Mouse (Mus musculus) neural tube, embryonic 13.5 days (tissue): ENCODE measurements around the gene Pabpn1l. TPM values are rescaled to one million over a fixed set of nuclear protein-coding genes. Genes with fewer than 3 reads are reported as not detected.
"Not testable (repeated sequence)": the region's sequence is repeated elsewhere in the genome, so short reads cannot be mapped to it uniquely, and the experiment has no call there.

Experiments used
- ATAC-seq: fragments of 200-750 bp; cut with Nextera tagmentation; 2 replicates; pipeline ENCODE4 v1.8.0; 2017; ENCODE audit warnings: low read depth, mild to moderate bottlenecking, moderate TSS enrichment, moderate library complexity
- H3K27ac ChIP-seq: fragments of 300-500 bp; sonication (generic); replicated peaks from 2 replicates; pipeline ENCODE4 v1.5.1; 2015; ENCODE audit warnings: moderate library complexity, mild to moderate bottlenecking, inconsistent platforms
- H3K27me3 ChIP-seq: fragments of 300-500 bp; sonication (generic); 2 replicates; pipeline ENCODE4 v1.6.1; 2015; ENCODE audit warnings: mild to moderate bottlenecking, inconsistent platforms
- H3K36me3 ChIP-seq: fragments of 300-500 bp; sonication (generic); 2 replicates; pipeline ENCODE4 v1.6.1; 2015; ENCODE audit warnings: mild to moderate bottlenecking, inconsistent platforms
- H3K4me1 ChIP-seq: fragments of 300-500 bp; sonication (generic); replicated peaks from 2 replicates; pipeline ENCODE4 v1.6.1; 2015; ENCODE audit warnings: inconsistent platforms
- H3K4me2 ChIP-seq: fragments of 300-500 bp; sonication (generic); 2 replicates; pipeline ENCODE4 v1.6.1; 2015; ENCODE audit warnings: inconsistent platforms, mild to moderate bottlenecking, moderate library complexity
- H3K4me3 ChIP-seq: fragments of 300-500 bp; sonication (generic); 2 replicates; pipeline ENCODE4 v1.5.1; 2015; ENCODE audit warnings: mild to moderate bottlenecking, inconsistent platforms
- H3K9ac ChIP-seq: fragments of 300-500 bp; sonication (generic); 2 replicates; pipeline ENCODE4 v1.6.1; 2015; ENCODE audit warnings: moderate library complexity, mild to moderate bottlenecking, inconsistent platforms
- H3K9me3 ChIP-seq: fragments of 300-500 bp; sonication (generic); 2 replicates; pipeline ENCODE4 v1.6.1; 2016; ENCODE audit warnings: inconsistent platforms
- WGBS: fragments of 180-500 bp; shearing (Covaris S2); methylation state at CpG from one replicate; pipeline ENCODE4 v1.1.7; 2015; 5-methylcytosine and 5-hydroxymethylcytosine counted together
- polyA plus RNA-seq: library from polyadenylated mRNA; unstranded; fragments of >200 nt; fragmentation: Nextera tagmentation; extraction: Ambion mirVana; gene quantifications from 2 replicates; pipeline ENCODE4 v1.2.1, GENCODE M21; 2015

The Pabpn1l gene
- polyA plus RNA-seq, 1 experiment from 2014 or later = not detected

GRCm38 (mm10) chr8:122584981-122585380, 37.6 kb downstream of the Pabpn1l start:
- H3K4me2 ChIP-seq = no peak overlapping the region
- no peaks in the 10 kb centered on the region for H3K9me3 ChIP-seq
- H3K4me1 ChIP-seq = peaks cover 24% of the 10 kb centered on the region
- no peaks in the 10 kb centered on the region for H3K27me3 ChIP-seq
- H3K36me3 ChIP-seq = no peaks in the 10 kb centered on the region
- H3K27ac ChIP-seq = no peak overlapping the region
- WGBS = 75% methylated on average over 9 of the region's 9 CpGs
- no peak for ATAC-seq
- H3K9ac ChIP-seq = no peak overlapping the region
- no peak overlapping the region for H3K4me3 ChIP-seq

- H3K4me2 ChIP-seq = no peak overlapping the region
- no peaks in the 10 kb centered on the region for H3K27me3 ChIP-seq
- no peaks in the 10 kb centered on the region for H3K9me3 ChIP-seq
- H3K27ac ChIP-seq = no peak overlapping the region
- no peak for ATAC-seq
- no peak overlapping the region for H3K9ac ChIP-seq
- H3K36me3 ChIP-seq = no peaks in the 10 kb centered on the region
- H3K4me1 ChIP-seq = peaks cover 38% of the 10 kb centered on the region
- WGBS = 70% methylated on average over 14 of the region's 15 CpGs
- no peak overlapping the region for H3K4me3 ChIP-seq
Measured at GRCm38 (mm10) chr8:122580926-122581325, 41.6 kb downstream of the Pabpn1l start.

- Histone ChIP-seq H3K9me3 (no peaks in the 10 kb centered on the region), H3K9ac (no peak overlapping the region), H3K27me3 (no peaks in the 10 kb centered on the region), H3K36me3 (no peaks in the 10 kb centered on the region), H3K27ac (no peak overlapping the region), H3K4me3 (no peak overlapping the region), H3K4me2 (no peak overlapping the region), H3K4me1 (peaks cover 43% of the 10 kb centered on the region)
- WGBS = 17% methylated on average over 7 of the region's 7 CpGs
- no peak for ATAC-seq
Measured at GRCm38 (mm10) chr8:122579196-122579595, 43.3 kb downstream of the Pabpn1l start.

GRCm38 (mm10) chr8:122577116-122577515, 45.4 kb downstream of the Pabpn1l start:
- 38% methylated on average over 10 of the region's 10 CpGs for WGBS
- H3K4me1 ChIP-seq = peaks cover 55% of the 10 kb centered on the region

GRCm38 (mm10) chr8:122576648-122577022, 45.9 kb downstream of the Pabpn1l start, which contains the start of gene Aprt:
Gene Aprt, minus strand, starts transcription at chr8:122576909.
- Histone ChIP-seq H3K4me1 (peaks cover 55% of the 10 kb centered on the region), H3K9me3 (no peaks in the 10 kb centered on the region), H3K9ac (peak within 1 kb of the TSS; percentile 82), H3K36me3 (peaks cover 13% of the 10 kb centered on the region), H3K4me3 (peak within 1 kb of the TSS; percentile 60), H3K4me2 (peak within 1 kb of the TSS; percentile 80), H3K27me3 (no peaks in the 10 kb centered on the region), H3K27ac (peak within 1 kb of the TSS; percentile 75)
- peak; percentile 89 for ATAC-seq
- under 1% methylated on average over 39 of the region's 39 CpGs for WGBS

More at GRCm38 (mm10) chr8:122577116-122577515, 45.4 kb downstream of the Pabpn1l start:
- Histone ChIP-seq H3K9me3 (no peaks in the 10 kb centered on the region), H3K27me3 (no peaks in the 10 kb centered on the region), H3K9ac (peak overlapping the region; percentile 82), H3K36me3 (peaks cover 8% of the 10 kb centered on the region), H3K27ac (peak overlapping the region; percentile 75), H3K4me3 (peak overlapping the region; percentile 60), H3K4me2 (peak overlapping the region; percentile 80)
- peak; percentile 53 for ATAC-seq

- Histone ChIP-seq H3K36me3 (peaks cover 19% of the 10 kb centered on the region), H3K9me3 (no peaks in the 10 kb centered on the region), H3K9ac (peak overlapping the region; percentile 82), H3K27me3 (no peaks in the 10 kb centered on the region), H3K4me3 (peak overlapping the region; percentile 60), H3K27ac (peak overlapping the region; percentile 75), H3K4me2 (peak overlapping the region; percentile 80), H3K4me1 (peaks cover 55% of the 10 kb centered on the region)
- 18% methylated on average over 21 of the region's 21 CpGs for whole genome bisulfite sequencing
- ATAC-seq = peak; percentile 45
Measured at GRCm38 (mm10) chr8:122575735-122576647, 46.5 kb downstream of the Pabpn1l start.

GRCm38 (mm10) chr8:122575286-122575685, 47.3 kb downstream of the Pabpn1l start:
- Histone ChIP-seq H3K4me2 (peak overlapping the region; percentile 80), H3K27ac (no peak overlapping the region), H3K9me3 (no peaks in the 10 kb centered on the region), H3K4me3 (peak overlapping the region; percentile 60), H3K9ac (peak overlapping the region; percentile 82; the same call in 1 of the 2 replicates), H3K36me3 (peaks cover 26% of the 10 kb centered on the region), H3K27me3 (no peaks in the 10 kb centered on the region), H3K4me1 (peaks cover 55% of the 10 kb centered on the region)
- 77% methylated on average over 8 of the region's 8 CpGs for WGBS
- no peak for ATAC-seq

GRCm38 (mm10) chr8:122574667-122575251, 47.8 kb downstream of the Pabpn1l start:
- 52% methylated on average over 10 of the region's 10 CpGs for WGBS
- Histone ChIP-seq H3K9ac (no peak overlapping the region), H3K4me2 (peak overlapping the region; percentile 80), H3K4me3 (no peak overlapping the region), H3K9me3 (no peaks in the 10 kb centered on the region), H3K27ac (no peak overlapping the region), H3K36me3 (peaks cover 29% of the 10 kb centered on the region), H3K4me1 (peaks cover 52% of the 10 kb centered on the region), H3K27me3 (no peaks in the 10 kb centered on the region)
- no peak for ATAC-seq

- Histone ChIP-seq H3K27ac (no peak overlapping the region), H3K27me3 (no peaks in the 10 kb centered on the region), H3K4me2 (0 out of 2 replicates have a peak overlapping the region, but pooled peaks have one; percentile 80), H3K4me3 (no peak overlapping the region), H3K9me3 (no peaks in the 10 kb centered on the region), H3K36me3 (peaks cover 29% of the 10 kb centered on the region), H3K4me1 (peaks cover 49% of the 10 kb centered on the region), H3K9ac (no peak overlapping the region)
- ATAC-seq = no peak
- 35% methylated on average over 3 of the region's 3 CpGs for WGBS
Measured at GRCm38 (mm10) chr8:122574264-122574663, 48.3 kb downstream of the Pabpn1l start.

GRCm38 (mm10) chr8:122573577-122573976, 49.0 kb downstream of the Pabpn1l start:
- no peak for ATAC-seq
- H3K4me1 ChIP-seq = peaks cover 52% of the 10 kb centered on the region
- no peak overlapping the region for H3K4me2 ChIP-seq
- H3K36me3 ChIP-seq = peaks cover 29% of the 10 kb centered on the region
- no peak overlapping the region for H3K9ac ChIP-seq
- no peaks in the 10 kb centered on the region for H3K27me3 ChIP-seq
- no peak overlapping the region for H3K4me3 ChIP-seq
- WGBS = 37% methylated on average over 9 of the region's 9 CpGs
- H3K9me3 ChIP-seq = no peaks in the 10 kb centered on the region
- H3K27ac ChIP-seq = no peak overlapping the region

GRCm38 (mm10) chr8:122573176-122573575, 49.4 kb downstream of the Pabpn1l start:
- not testable (repeated sequence) for H3K4me3 ChIP-seq, H3K9me3 ChIP-seq, H3K27ac ChIP-seq, H3K9ac ChIP-seq, H3K27me3 ChIP-seq, H3K4me2 ChIP-seq, ATAC-seq
- Histone ChIP-seq H3K36me3 (peaks cover 29% of the 10 kb centered on the region), H3K4me1 (peaks cover 56% of the 10 kb centered on the region)
- 21% methylated on average over 4 of the region's 4 CpGs for WGBS

GRCm38 (mm10) chr8:122572751-122573150, 49.8 kb downstream of the Pabpn1l start:
- peaks cover 29% of the 10 kb centered on the region for H3K36me3 ChIP-seq
- no peak overlapping the region for H3K4me3 ChIP-seq
- peaks cover 57% of the 10 kb centered on the region for H3K4me1 ChIP-seq
- no peak for ATAC-seq
- 92% methylated on average over 3 of the region's 3 CpGs for WGBS
- no peaks in the 10 kb centered on the region for H3K27me3 ChIP-seq
- H3K27ac ChIP-seq = no peak overlapping the region
- no peaks in the 10 kb centered on the region for H3K9me3 ChIP-seq
- no peak overlapping the region for H3K4me2 ChIP-seq
- no peak overlapping the region for H3K9ac ChIP-seq
